Mouse (Mus musculus) ES-E14 (cell line): ENCODE data around the gene Bcl6. TPM values are rescaled to one million over a fixed set of nuclear protein-coding genes. Genes with fewer than 3 reads are reported as not detected.

Experiments used
- DNase-seq: peaks from one replicate; pipeline ENCODE4 v3.0.0-alpha.2; 2013; ENCODE audit warnings: low read depth, low spot score
- H3K27ac ChIP-seq: 2 replicates; pipeline ENCODE4 v1.5.1; 2012; ENCODE audit warnings: low read depth, mild to moderate bottlenecking, low read length, moderate library complexity, mixed read lengths; ENCODE audit not compliant: poor library complexity, insufficient read depth, severe bottlenecking
- H3K36me3 ChIP-seq: 2 replicates; pipeline ENCODE4 v1.6.1; 2012; ENCODE audit warnings: mild to moderate bottlenecking, low read length, moderate library complexity, mixed read lengths; ENCODE audit not compliant: control insufficient read depth, poor library complexity, insufficient read depth, severe bottlenecking
- H3K4me1 ChIP-seq, 2 experiments: fragments of 150-350 bp in 1 of 2; sonication (generic) in 1 of 2; 2 replicates each; pipeline ENCODE4 v1.6.1; 2012; ENCODE audit warnings: low read length in 2 of 2, mild to moderate bottlenecking in 1 of 2, mixed read lengths in 1 of 2; ENCODE audit not compliant: control insufficient read depth in 2 of 2, insufficient read depth in 2 of 2, poor library complexity in 1 of 2
- H3K4me3 ChIP-seq, 2 experiments: fragments of 150-350 bp in 1 of 2; sonication (generic) in 1 of 2; 2 replicates each; pipeline ENCODE4 v1.5.1; 2012; ENCODE audit warnings: low read length in 2 of 2, low read depth in 1 of 2, mild to moderate bottlenecking in 1 of 2, mixed read lengths in 1 of 2; ENCODE audit not compliant: insufficient read depth in 1 of 2, poor library complexity in 1 of 2, severe bottlenecking in 1 of 2
- H3K9ac ChIP-seq: 2 replicates; pipeline ENCODE4 v1.6.1; 2012; ENCODE audit warnings: low read depth, mild to moderate bottlenecking, low read length, mixed read lengths; ENCODE audit not compliant: poor library complexity, insufficient read depth, severe bottlenecking
- H3K9me3 ChIP-seq: fragments of 150-350 bp; sonication (generic); 2 replicates; pipeline ENCODE4 v1.6.1; 2012; ENCODE audit warnings: low read depth, mild to moderate bottlenecking, low read length; ENCODE audit not compliant: control insufficient read depth, insufficient read depth
- CHD2 ChIP-seq: IDR thresholded peaks from 2 replicates; pipeline ENCODE4 v1.6.1; 2014; ENCODE audit warnings: mild to moderate bottlenecking, low read depth, low read length, inconsistent platforms
- HCFC1 ChIP-seq: IDR thresholded peaks from 2 replicates; pipeline ENCODE4 v1.6.1; 2012; ENCODE audit warnings: low read length, inconsistent platforms, borderline replicate concordance; ENCODE audit not compliant: insufficient read depth
- MAFK ChIP-seq: IDR thresholded peaks from 2 replicates; pipeline ENCODE4 v1.6.1; 2014; ENCODE audit warnings: mild to moderate bottlenecking, low read depth, low read length, inconsistent platforms; ENCODE audit not compliant: insufficient read depth
- ZC3H11A ChIP-seq: IDR thresholded peaks from 2 replicates; pipeline ENCODE4 v1.6.1; 2012; ENCODE audit warnings: low read depth, mild to moderate bottlenecking, inconsistent platforms, low read length, borderline replicate concordance
- ZNF384 ChIP-seq: IDR thresholded peaks from 2 replicates; pipeline ENCODE4 v1.6.1; 2012; ENCODE audit warnings: low read depth, low read length, inconsistent platforms
- in situ Hi-C, 2 experiments: fragments of 600-800 bp; cut with MboI; formaldehyde crosslinking; loops; one replicate each; pipeline ENCODE4 v1.15.1; 2025; ENCODE audit warnings: low sequenced_read_pairs in 2 of 2, inconsistent platforms in 1 of 2; ENCODE audit not compliant: unreplicated experiment in 2 of 2
- total RNA-seq: library from RNA; depleted of rRNA; stranded (reverse); fragments of 300-350 nt; gene quantifications from 2 replicates; pipeline ENCODE4 v1.2.3, GENCODE M21; 2012

Gene Bcl6
- total RNA-seq, 1 experiment = 1.5 TPM

GRCm38 (mm10) chr16:23964706-23965367 is 23.8 kb downstream of the Bcl6 start:
- TF ChIP-seq ZNF384 (no peak), CHD2 (no peak), ZC3H11A (no peak), HCFC1 (no peak), MAFK (no peak)
- Histone ChIP-seq H3K4me3 (no peak overlapping the region), H3K36me3 (no peaks in the 10 kb centered on the region; the same call in 1 of the 2 replicates), H3K4me1 (peaks cover 0 to 2% of the 10 kb centered on the region in 2 experiments; a peak in 1 of 4 replicates), H3K9me3 (no peaks in the 10 kb centered on the region), H3K9ac (no peak overlapping the region), H3K27ac (no peak overlapping the region)
- in situ Hi-C loops = no loop called here
- DNase-seq = no peak

- no peaks in the 10 kb centered on the region for H3K9me3 ChIP-seq
- no peak for DNase-seq
- H3K4me3 ChIP-seq = no peak overlapping the region
- H3K9ac ChIP-seq = no peak overlapping the region
- in situ Hi-C loops = no loop called here
- H3K27ac ChIP-seq = no peak overlapping the region
- TF ChIP-seq CHD2 (no peak), HCFC1 (no peak), ZC3H11A (no peak), MAFK (no peak), ZNF384 (no peak)
- peaks cover 0 to 2% of the 10 kb centered on the region in 2 experiments; a peak in 1 of 4 replicates for H3K4me1 ChIP-seq
- H3K36me3 ChIP-seq = no peaks in the 10 kb centered on the region; the same call in 1 of the 2 replicates
Observed at GRCm38 (mm10) chr16:23963896-23964668, 24.6 kb downstream of the Bcl6 start.

- no peak for TF ChIP-seq MAFK
- no peak for TF ChIP-seq HCFC1
- no peak for TF ChIP-seq ZC3H11A
- no peak for TF ChIP-seq CHD2
- no peak for TF ChIP-seq ZNF384
- no peak for DNase-seq
- Histone ChIP-seq H3K4me1 (no peaks in the 10 kb centered on the region), H3K4me3 (no peak overlapping the region), H3K9ac (no peak overlapping the region), H3K36me3 (no peaks in the 10 kb centered on the region), H3K9me3 (no peaks in the 10 kb centered on the region), H3K27ac (no peak overlapping the region)
- in situ Hi-C loops = no loop called here
Observed at GRCm38 (mm10) chr16:23962401-23962800, 26.3 kb downstream of the Bcl6 start.

GRCm38 (mm10) chr16:23958938-23959337 is 29.7 kb downstream of the Bcl6 start:
- DNase-seq = no peak
- Histone ChIP-seq H3K4me3 (no peak overlapping the region), H3K36me3 (no peaks in the 10 kb centered on the region), H3K27ac (no peak overlapping the region), H3K9ac (no peak overlapping the region), H3K4me1 (peaks cover 0 to 2% of the 10 kb centered on the region in 2 experiments; a peak in 1 of 4 replicates), H3K9me3 (no peaks in the 10 kb centered on the region)
- in situ Hi-C loops = loop anchor here in 1 of 2 experiments (5.0 to 10.0 kb wide), 2 partner anchors 412 to 504 kb away; no protein-coding TSS in a partner anchor
- TF ChIP-seq CHD2 (no peak), ZC3H11A (no peak), HCFC1 (no peak), MAFK (no peak), ZNF384 (no peak)
